Mouse (Mus musculus) adrenal gland, postnatal 14 days (tissue): Measurements from ENCODE around the gene C5ar1. TPM values are rescaled to one million over a fixed set of nuclear protein-coding genes. Genes with fewer than 3 reads are reported as not detected.
A peak's percentile ranks its signal among the peaks of the same experiment; 100 is the strongest.
"Not testable (repeated sequence)": the region's sequence is repeated elsewhere in the genome, so short reads cannot be mapped to it uniquely, and the experiment has no call there.

Source experiments
- DNase-seq: peaks from one replicate; pipeline ENCODE4 v3.0.0; 2021; ENCODE audit warnings: mixed read lengths
- long read RNA-seq, 2 experiments: library from polyadenylated mRNA; stranded (forward); transcript quantifications; one replicate each; pipeline ENCODE4 v2.0.0; 2021
- total RNA-seq: library from RNA; stranded (reverse); gene quantifications from 2 replicates; pipeline ENCODE4 v1.2.3, GENCODE M21; 2021

C5ar1 gene
- 3.3 and 5.5 TPM in 2 replicates for total RNA-seq
- long read RNA-seq, experiment 1, transcript C5ar1-202 (2 exons, 2,540 nt) = major isoform, 6 of 7 reads
- long read RNA-seq, experiment 1, partial matches to known transcripts = 0 of 7 reads
- long read RNA-seq, experiment 1, other reads (novel, unspliced or antisense) = 1 of 7 reads
- long read RNA-seq, experiment 2, partial matches to known transcripts = 0 of 4 reads
- long read RNA-seq, experiment 2, other reads (novel, unspliced or antisense) = 0 of 4 reads

DNA sequence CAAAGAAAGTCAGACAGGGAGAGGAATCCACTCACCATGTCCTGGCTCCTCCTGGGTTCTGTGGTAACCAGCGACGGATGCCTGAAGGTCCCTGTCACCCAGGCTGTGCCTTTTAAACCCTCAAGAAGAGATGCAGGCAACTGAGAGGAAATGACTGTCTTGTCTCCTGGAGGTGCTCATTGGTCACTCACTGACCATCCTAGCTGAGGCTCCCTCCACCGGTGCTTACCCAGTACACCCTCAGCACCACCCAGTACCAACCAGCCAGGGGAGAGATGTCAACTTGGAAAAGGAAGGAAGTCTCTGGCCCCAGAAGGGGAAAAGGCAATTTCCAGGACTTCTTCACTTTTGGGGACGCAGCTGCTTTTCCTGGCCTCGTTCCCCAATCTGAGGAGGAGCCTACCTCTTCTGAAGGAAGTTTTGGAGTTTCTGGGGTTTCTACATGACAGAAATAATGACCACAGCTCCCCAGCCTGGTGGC is at the start of gene C5ar1:
Gene C5ar1 (minus strand): TSS at position 431 of the 481 bp plus-strand sequence.
- no peak for DNase-seq

DNA sequence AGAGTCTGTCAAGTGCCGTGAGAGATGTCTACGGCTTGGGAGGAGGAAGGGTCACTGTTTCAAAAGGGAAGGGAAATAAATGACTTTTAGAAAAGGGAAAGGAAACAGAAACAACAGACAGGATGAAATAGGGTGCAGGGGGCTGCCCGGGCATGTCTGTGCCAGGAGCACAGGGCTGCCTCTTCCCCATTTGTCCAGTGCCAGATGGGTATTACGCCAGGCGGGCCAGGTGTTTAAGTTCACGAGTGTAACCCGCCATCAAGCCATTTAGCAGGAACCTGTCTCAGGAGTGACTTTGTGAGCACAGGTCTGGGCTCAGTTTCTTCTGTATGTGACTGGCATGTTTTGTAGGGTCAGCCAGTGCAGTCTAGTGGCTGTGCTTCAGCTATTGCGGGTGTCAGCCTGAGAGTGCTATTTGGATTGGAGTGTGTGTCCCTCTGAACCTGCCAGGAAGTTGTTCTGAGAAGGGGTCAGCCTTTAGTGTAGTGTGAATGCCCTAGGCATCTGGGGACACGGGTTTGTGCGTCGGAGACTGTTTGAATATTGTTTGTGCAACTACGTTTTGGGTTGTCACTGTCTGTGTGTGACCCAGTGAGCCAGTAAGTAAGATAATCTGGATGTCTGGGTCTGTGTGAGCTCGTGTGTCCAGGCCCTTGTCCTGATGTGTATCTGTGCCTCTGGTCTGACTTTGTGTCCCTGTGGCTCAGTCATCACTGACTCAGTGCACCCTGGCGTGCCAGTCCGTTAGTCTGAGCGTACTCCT is 49.4 kb upstream of the C5ar1 start:
- DNase-seq = no peak

DNA sequence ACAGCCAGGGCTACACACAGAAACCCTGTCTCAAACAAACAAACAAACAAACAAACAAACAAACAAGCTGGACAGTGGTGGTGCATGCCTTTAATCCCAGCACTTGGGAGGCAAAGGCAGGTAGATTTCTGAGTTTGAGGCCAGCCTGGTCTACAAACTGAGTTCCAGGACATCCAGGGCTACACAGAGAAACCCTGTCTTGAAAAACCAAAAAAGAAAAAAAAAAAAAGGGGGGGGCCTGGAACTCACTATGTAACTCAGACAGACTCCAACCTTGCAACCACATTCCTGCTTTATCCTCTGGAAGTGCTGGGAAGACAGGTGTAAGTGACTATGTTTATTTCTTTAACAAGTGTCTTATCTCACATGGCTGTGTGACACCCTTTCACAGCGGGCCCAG is 48.8 kb upstream of the C5ar1 start, which contains the start of gene Bbc3:
Gene Bbc3 (plus strand): TSS at position 301 of the 400 bp plus-strand sequence.
- DNase-seq = not testable (repeated sequence)

DNA sequence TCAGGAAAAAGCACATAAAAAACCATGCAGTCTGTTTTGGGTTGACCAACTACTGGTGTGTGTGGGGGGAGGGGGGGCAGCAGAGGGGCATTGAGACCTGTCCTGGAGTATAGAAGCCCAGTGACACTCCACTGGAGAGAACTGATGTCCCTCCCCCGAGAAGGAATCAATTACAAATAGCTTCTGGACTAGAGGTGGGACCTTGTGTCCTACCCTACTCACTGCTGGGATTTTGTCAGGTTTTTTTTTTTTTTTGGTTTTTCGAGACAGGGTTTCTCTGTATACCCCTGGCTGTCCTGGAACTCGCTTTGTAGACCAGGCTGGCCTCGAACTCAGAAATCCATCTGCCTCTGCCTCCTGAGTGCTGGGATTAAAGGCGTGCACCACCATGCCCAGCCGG is 47.8 kb upstream of the C5ar1 start:
- not testable (repeated sequence) for DNase-seq

DNA sequence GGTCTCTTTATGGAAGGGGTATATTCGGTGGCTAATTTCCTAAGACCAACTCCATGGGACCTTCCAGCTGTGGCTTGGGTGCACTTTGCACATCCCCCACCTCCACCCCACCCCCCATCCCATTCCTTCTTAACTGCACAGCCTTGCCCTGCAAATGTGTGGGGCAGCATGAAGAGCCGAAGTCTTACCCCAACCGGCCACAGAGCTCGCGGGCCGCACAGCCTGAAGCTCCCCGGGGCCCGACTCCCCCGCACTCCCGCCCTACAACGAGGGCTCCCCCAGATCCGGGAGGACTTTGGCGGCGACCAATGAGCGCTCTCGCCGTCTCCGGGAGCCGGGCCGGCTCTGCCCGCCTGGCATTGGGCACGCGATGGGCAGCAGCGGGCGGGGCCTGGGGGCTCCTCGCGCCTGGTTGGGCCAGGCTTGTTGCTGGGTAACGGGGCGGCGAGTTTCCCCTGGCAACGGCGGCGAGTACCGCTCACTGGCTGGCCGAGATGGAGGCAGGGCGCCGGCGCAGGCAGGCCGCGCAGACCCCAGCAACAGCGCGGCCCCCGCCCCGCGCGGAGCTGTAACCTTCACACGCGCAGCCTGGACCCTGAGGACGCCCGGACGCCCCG is 40.2 kb upstream of the C5ar1 start:
- DNase-seq = peak; percentile 95

DNA sequence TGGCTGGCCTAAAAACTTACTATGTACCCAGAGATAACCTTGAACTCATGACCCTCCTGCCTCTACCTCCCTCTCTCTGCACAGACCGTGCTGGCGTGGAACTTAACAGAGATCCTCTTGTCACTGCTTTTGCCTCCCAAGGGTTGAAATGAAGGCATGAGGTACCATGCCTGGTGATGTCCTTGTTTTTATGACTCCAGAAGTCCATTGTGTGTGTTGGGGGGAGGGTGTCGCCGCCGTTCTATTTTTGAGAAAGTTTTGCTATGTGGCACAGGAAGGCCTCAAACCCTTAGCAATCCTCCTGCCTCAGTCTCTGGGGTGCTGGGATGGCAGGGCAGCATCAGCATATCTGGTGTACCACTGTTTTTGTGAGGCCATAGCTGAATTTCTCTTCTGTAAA is 39.6 kb upstream of the C5ar1 start:
- DNase-seq = no peak

DNA sequence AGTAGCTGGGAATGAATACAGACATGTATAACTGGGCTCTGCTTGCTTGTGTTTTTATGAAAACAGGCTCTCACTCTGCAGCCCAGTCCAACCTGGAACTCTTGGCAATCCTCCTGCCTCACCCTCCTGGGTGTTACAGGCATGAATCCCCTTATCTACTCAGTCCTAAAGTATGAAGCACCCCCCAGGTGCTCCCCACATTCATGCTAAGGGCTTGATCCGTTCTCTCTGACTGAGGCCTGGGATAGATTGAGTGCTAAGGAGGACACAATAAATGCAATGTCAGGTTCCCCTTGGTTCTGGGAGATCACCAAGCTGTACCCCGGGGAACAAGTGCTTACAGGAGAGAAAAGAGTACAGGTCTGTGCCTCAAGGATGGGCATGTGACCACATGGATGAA is 38.3 kb upstream of the C5ar1 start:
- DNase-seq = no peak

DNA sequence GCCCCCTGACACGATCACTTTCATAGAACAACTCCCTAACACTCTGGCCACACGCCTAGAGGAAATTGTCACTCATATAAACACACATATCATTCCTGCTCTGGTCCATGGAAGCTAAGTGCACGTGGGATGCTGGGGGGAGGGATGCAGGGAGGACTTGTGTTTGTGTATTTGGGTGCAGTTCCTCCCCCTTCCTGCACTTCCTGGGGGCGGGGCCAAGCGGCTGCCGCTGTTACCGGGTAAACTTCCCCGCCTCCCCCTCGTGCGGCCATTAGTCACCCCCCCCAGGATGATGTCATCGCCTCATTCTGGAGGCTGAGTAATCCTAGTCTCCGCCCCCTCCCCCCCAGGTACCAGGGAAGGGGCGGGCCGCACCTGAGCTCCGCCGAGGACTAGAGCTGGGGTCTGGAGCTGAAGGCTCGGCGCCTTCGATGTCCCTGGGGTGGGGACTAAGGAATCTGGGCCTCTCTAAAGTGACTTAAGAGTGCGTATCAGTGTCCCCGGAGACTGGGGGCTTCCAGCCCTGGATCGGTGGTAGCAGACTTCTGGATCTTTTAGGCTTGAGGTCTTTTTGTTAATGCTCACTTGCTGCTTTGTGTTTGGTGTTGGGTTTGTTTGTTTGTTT is 37.5 kb upstream of the C5ar1 start:
- peak; percentile 96 for DNase-seq

DNA sequence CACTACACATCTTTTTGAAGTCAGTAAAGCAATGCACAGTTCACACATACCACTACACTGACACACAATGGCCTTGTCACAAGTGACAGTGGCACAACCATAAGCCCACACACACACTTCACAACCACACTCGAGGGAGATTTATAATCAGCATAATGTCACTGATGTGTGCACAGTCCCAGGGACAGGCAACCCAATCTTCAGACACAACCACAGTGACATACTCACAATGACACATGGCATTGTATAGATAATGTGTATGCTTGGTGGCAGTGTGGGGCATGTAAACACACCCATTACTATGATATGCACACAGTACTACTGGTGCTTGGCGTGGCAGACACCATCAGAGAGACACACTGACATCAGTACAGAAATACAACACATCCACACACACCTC is 36.8 kb upstream of the C5ar1 start:
- DNase-seq = no peak

DNA sequence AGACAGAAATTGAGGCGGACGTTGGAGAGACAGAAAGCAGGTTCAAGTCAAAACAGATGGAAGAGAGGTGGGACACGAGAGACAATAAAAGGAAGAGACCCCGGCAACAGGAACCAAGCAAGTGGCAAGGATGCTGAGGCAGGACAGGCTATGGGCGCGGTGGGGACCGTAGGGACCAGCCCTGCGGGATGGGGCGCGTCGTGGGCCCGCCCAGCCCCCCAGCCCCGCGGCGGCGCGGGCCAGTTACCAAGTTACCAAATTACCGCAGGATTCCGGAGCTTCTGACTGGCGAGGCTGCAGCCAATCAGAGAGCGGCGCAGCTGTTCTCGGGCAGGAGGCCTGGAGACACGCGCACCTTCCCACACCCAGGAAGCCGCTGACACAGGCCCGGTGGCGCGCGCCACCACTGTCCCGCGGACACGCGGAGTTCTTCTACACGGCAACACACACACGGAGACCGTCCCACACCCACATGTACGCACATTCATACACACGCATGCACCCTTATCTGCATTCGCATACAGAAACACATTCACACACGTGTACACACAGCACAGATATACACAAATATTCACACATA is 36.1 kb upstream of the C5ar1 start:
- DNase-seq = peak; percentile 87

DNA sequence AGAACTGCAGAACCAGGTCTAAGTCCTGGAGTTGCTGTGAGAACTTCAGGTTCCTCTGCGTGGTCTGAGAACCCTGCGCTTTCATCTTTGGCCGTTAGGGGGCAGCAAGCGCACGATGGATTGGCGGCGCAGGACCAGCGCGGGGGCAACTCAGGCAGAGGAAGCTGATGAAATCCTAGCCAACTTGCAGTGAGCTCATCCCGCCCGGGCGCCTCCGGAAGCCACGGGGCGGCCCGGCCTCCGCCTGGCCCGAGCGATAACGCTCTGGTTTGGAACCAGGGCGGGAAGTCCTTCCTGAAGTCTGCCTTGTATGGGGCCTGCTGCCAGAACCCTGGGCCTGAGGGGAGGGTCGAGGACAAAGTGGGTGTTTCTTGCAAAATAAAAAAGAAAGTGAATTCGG is 35.5 kb upstream of the C5ar1 start:
- peak; percentile 96 for DNase-seq

DNA sequence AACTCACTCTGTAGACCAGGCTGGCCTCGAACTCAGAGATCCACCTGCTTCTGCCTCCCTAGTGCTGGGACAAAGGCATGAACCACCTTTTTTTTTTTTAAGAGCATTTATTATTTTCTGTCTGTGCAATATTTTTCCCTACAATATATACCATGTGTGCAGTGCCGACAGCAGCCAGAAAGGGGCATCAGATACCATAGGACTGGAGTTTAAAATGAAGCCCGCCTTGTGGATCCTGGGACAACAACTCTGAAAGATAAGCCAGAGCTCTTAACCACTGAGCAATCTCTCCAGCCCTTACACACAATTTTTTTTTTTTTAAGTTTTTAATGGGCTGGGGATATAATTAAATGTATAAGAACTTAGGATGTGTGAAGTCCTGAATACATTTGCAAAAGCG is 35.0 kb upstream of the C5ar1 start:
- no peak for DNase-seq

DNA sequence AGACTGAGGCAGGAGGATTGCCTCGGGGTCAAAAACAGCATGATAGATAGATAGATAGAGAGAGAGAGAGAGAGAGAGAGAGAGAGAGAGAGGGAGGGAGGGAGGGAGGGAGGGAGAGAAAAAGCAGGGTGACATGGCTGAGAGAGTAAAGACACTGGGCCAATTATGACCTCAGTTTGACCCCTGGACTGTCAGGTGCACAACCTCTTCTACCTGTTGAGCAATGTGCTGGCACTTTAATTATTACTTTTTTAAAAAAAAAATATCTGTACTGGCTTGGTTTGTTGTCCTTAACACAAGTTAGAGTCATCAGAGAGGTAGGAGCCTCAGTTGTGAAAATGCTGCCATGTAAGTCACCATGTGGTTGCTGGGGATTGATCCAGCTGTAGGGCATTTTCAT is 28.5 kb upstream of the C5ar1 start:
- no peak for DNase-seq

DNA sequence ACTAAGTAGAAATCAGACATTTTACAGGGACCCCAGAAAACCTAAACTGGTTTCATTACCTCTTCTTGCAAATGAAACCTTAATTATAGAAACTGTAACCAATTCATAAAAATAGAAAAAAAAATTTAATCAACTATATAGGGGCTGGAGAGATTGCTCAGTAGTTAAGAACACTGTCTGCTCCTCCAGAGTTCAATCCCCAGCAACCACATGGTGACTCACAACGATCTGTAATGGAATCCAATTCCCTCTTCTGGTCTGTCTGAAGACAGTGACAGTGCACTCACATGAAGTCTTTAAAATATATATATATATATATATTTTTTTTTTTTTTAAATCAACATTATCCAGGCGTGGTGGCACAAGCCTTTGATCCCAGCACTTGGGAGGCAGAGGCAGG is 27.7 kb upstream of the C5ar1 start:
- DNase-seq = no peak

DNA sequence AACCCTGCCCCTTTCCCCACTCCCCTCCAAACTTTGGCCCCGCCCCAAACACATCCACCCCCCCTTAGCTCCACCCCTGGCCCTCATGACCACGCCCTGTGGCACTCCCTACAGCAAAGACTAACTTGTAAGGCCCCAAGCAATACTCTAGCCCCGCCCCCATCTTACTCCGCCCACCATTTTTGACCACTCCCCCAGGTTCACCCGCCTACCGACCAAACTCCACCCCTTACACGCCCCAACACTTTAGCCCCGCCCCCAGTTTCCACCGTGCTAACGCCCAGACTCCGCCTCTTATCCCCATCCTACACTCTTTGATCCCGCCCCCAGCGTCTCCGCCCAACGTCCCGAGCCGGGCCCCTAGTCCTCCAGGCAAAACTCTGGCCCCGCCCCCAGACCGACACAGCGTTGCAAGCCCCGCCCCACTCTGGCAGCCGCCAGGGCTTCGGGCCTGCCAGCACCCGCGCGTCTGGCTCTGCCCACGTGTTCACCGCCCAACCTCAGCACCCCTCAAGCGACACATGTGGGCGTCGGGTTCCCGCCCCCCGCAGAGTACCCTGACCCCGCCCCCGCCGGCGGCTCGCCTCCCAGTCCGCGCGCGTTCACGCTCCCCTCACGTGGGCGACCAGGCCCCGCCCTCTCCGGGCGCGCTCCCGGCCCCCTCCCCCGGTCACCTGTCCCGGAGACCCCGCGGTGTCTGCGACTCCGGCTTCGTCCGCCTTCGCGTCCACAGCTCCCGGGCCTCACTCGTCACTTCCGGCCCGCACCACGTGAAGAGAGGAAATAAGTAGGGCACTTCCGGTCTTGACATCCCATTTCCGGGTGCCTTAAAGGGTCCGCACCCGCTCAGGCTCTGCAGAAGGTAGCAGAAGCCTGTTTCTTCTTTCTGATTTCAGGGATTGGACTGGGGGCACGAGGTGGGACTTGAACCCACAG is 27.0 kb upstream of the C5ar1 start, which contains the start of gene Ccdc9:
Gene Ccdc9 (minus strand): TSS at position 770 of the 936 bp plus-strand sequence.
- peak; percentile 100 for DNase-seq

DNA sequence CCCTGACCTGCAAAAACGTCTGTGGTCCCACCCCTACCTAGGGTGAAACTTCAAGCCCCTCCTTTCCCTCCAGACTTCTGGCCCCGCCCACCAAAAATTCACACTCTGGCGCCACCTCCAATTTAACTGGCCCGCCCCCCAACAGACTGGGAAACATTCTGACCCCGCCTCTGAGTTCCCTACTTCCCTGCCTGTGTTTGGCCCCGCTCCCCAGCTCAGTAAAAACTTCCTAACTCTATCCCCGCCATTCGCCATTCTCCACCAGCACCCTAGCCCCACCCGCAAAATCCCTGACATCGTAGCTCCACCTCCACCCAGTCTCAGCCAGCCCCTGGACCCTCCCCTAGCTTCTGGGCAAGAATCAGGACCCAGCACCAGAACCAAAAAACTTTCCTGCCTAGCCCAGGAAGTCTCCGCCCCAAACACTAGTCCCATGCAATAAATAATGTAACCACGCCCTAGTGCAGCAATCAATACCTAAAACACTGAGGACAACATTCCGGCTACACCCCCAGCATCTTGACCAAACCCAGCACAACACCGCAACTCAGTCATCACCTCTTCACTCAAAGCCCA is 26.2 kb upstream of the C5ar1 start:
- DNase-seq = peak; percentile 87

DNA sequence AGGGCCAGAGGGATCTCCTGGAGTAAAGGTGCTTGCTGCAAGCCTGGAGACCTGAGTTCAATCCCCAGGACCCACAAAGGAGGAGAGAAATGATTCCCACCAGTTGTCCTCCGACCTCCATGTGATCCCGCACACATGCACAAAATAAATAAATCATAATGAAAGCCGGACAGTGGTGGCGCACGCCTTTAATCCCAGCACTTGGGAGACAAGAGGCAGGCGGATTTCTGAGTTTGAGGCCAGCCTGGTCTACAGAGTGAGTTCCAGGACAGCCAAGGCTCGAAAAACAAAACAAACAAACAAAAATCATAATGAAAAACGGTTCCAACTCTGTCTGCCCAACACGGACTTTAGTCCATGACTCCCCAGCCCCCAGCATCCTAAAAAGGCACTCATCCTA is 25.6 kb upstream of the C5ar1 start:
- no peak for DNase-seq

DNA sequence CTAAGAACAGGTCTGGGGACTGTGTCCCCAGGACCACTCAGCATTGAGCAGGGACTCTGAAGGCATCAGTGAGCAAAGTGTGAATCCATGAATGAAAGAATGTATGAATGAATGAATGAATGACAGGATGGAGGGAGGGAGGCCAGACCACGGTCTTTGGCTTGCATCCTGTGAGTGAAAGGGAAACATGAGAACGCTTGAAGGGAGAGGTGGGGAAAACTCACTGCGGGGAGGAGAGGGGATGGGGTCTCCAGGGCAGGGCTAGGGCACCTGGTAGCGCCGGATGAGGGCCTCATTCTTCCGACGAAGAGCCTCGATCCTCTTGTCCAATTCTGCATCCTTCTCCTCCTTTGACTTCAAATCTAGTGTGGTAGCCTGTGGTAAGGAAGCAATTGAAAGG is 24.7 kb upstream of the C5ar1 start:
- DNase-seq = no peak

DNA sequence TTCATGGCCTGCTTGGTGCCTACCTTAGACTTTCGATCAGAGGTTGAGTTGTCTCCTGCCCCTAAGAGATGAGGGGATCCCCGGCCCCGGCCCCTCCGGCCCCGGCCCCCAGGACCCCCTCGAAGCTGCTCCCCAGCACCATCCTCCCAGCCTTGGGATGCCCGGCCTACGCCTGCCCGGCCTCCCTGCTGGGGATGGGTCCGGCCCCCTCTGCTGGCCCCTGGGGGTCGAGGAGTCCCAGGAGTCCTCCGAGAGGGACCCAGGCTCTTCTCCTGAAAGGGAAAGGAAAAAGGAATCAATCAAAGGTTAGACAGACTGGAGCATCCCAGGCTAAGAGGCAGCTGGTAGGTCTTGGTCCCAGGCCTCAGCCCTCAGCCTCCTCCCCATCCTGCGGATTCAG is 23.0 kb upstream of the C5ar1 start:
- peak; percentile 8 for DNase-seq

DNA sequence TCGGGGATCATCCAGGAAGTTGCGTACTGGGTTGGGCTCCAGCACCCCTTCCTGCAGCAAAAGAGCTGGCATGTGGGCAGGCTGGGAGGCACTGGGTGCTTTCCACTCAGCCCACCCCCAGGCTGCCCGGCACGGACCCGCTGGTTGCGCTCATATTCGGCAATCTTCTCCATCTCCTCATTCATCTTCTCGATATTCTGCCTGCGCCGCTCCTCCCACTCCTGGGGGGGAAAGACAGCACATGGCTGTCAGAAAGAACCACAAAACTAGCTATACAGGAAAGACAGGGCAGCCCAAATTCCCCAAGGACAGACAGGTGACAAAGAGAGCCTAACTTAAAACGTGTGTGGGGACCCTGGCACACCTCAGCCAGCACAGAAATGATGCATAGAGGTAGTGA is 21.4 kb upstream of the C5ar1 start:
- DNase-seq = peak; percentile 7
